Mouse (Mus musculus) kidney, adult 2 months (tissue): Measurements from ENCODE around the gene Slc25a26.

ENCODE experiments used
- CTCF ChIP-seq: fragments of 200-500 bp; conservative IDR thresholded peaks from 2 replicates; pipeline ENCODE4 v1.5.1; 2011; ENCODE audit warnings: low read depth, mild to moderate bottlenecking, control low read depth, low read length, moderate library complexity, mixed read lengths; ENCODE audit not compliant: insufficient read depth, insufficient read length
- POLR2A ChIP-seq: fragments of 200-500 bp; IDR thresholded peaks from one replicate; pipeline ENCODE4 v1.6.1; 2011; ENCODE audit warnings: low read depth, low read length, control low read depth

DNA sequence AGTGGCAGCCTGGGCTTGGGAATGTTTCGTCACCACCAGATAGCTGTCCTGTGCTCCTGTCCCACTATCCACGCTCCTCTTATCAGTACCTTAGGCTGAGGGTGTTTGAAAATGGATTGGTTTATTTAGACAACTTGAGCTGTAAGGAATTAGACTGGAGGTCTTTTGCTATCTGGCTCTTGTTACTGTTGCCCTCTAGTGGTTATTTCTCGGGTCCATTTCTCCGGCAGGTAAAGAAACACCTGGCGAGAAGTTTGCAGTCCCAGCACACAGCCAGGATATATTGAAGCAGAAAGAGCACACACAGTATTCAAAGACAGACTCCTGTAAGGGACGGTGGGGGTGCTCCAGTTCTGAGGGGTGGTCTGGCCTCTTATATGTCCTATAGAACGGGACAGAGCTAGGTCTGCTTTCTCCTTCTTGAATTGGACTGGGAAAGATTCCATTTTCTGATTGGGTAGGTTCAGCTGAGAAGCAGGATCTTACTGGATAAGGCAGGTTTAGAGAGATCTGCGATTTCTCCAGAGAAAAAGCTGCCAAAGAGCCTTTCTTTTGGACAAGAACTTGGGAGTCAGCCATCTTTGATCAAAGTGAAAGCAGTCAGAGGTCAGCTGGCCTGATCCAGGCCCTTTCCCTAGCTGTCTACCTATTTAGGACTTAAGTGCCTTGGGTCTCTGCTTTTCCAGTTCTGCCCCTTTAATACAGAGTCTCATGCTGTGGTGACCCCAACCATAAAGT is 63.2 kb downstream of the Slc25a26 start:
- peak; percentile 33; the same call in 1 of the 2 replicates for TF ChIP-seq CTCF
- TF ChIP-seq POLR2A = no peak
